Mouse (Mus musculus) limb, embryonic 11.5 days (tissue): Measurements from ENCODE around the gene Rpl37. TPM values are rescaled to one million over a fixed set of nuclear protein-coding genes. Genes with fewer than 3 reads are reported as not detected.

Experiments used
- ATAC-seq: fragments of 200-750 bp; cut with Nextera tagmentation; 2 replicates; pipeline ENCODE4 v1.8.0; 2017; ENCODE audit warnings: low read depth; ENCODE audit not compliant: insufficient number of reproducible peaks, low FRiP score, low TSS enrichment
- DNase-seq: peaks from one replicate; pipeline ENCODE4 v3.0.0-alpha.2; 2015; ENCODE audit warnings: low spot score
- H3K27ac ChIP-seq: fragments of 300-500 bp; sonication (generic); replicated peaks from 2 replicates; pipeline ENCODE4 v1.5.1; 2014; ENCODE audit warnings: low read depth, mild to moderate bottlenecking, low read length
- H3K27me3 ChIP-seq: fragments of 300-500 bp; sonication (generic); 2 replicates; pipeline ENCODE4 v1.6.1; 2014; ENCODE audit warnings: mild to moderate bottlenecking, low read length, mixed read lengths; ENCODE audit not compliant: control insufficient read depth, insufficient read depth
- H3K36me3 ChIP-seq: fragments of 300-500 bp; sonication (generic); 2 replicates; pipeline ENCODE4 v1.6.1; 2014; ENCODE audit warnings: mild to moderate bottlenecking, low read length, moderate library complexity, mixed read lengths; ENCODE audit not compliant: control insufficient read depth, insufficient read depth
- H3K4me1 ChIP-seq: fragments of 300-500 bp; sonication (generic); 2 replicates; pipeline ENCODE4 v1.6.1; 2014; ENCODE audit warnings: low read length, mixed read lengths; ENCODE audit not compliant: control insufficient read depth, insufficient read depth
- H3K4me2 ChIP-seq: fragments of 300-500 bp; sonication (generic); 2 replicates; pipeline ENCODE4 v1.6.1; 2014; ENCODE audit warnings: low read depth, mild to moderate bottlenecking, moderate library complexity; ENCODE audit not compliant: severe bottlenecking
- H3K4me3 ChIP-seq: fragments of 300-500 bp; sonication (generic); 2 replicates; pipeline ENCODE4 v1.5.1; 2014; ENCODE audit warnings: low read depth, low read length
- H3K9ac ChIP-seq: fragments of 300-500 bp; sonication (generic); 2 replicates; pipeline ENCODE4 v1.6.1; 2014; ENCODE audit warnings: mild to moderate bottlenecking, low read length
- H3K9me3 ChIP-seq: fragments of 300-500 bp; sonication (generic); 2 replicates; pipeline ENCODE4 v1.6.1; 2016; ENCODE audit warnings: low read length; ENCODE audit not compliant: control insufficient read depth
- WGBS: fragments of 180-500 bp; shearing (Covaris S2); extraction: QIAGEN DNeasy Blood & Tissue Kit; methylation state at CpG from one replicate; pipeline ENCODE4 v1.1.7; 2014; 5-methylcytosine and 5-hydroxymethylcytosine counted together
- polyA plus RNA-seq: library from polyadenylated mRNA; unstranded; fragments of >200 nt; fragmentation: Nextera tagmentation; extraction: Ambion mirVana; gene quantifications from 2 replicates; pipeline ENCODE4 v1.2.1, GENCODE M21; 2014

The Rpl37 gene
- polyA plus RNA-seq, 1 experiment from 2014 or later = 651 TPM

DNA sequence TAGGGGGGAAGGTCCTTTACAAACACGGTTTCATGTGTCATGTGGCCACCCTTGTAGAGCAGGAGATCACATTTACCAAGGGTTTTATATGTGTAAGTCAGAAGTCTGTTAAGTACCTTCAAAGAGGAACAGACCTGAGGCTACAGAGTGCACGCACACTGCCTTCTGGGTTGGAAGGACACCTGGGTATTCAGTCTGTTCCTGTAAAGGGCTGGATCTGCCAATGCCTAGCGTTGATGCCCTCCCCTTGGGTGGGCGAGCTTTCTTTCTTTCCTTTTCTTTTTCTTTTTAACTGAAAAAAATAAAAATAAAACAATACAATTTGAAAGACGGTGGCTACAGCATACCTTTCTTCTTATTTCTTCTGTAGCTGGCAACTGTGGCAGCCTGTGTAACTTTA, 38.6 kb downstream of the Rpl37 start:
- DNase-seq (no peak), ATAC-seq (no peak)
- no peak overlapping the region for H3K27ac ChIP-seq

DNA sequence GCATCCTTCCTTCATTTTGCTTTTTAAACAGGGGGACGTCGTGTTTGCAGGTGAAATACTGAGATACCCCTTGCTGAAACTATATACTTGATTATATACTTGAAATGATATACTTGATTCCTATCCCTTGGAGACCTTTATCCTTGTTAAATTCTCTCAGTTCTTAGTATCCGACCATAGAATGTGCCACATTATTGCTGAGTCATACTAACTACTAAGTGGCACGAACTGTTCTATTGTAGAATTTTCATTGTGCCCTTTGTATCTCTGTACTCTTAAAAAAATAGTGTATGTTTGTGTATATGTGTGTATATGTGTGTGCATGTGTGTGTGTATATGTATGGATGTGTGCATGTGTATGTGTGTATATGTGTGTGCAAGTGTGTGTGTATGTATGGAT, 39.9 kb downstream of the Rpl37 start:
- Histone ChIP-seq H3K4me1 (peaks cover 7% of the 10 kb centered on the region; the same call in 1 of the 2 replicates), H3K9ac (no peak overlapping the region), H3K4me3 (no peak overlapping the region), H3K27me3 (no peaks in the 10 kb centered on the region), H3K36me3 (no peaks in the 10 kb centered on the region), H3K27ac (no peak overlapping the region), H3K4me2 (no peak overlapping the region), H3K9me3 (no peaks in the 10 kb centered on the region)
- 94% methylated on average over 4 of the region's 4 CpGs for WGBS
- ATAC-seq (no peak), DNase-seq (no peak)

More for the DNA sequence above, 38.6 kb downstream of the Rpl37 start:
- H3K27me3 ChIP-seq = no peaks in the 10 kb centered on the region
- no peaks in the 10 kb centered on the region for H3K9me3 ChIP-seq
- no peak overlapping the region for H3K9ac ChIP-seq
- WGBS = 82% methylated on average over 5 of the region's 5 CpGs
- H3K4me2 ChIP-seq = no peak overlapping the region
- peaks cover 7% of the 10 kb centered on the region; the same call in 1 of the 2 replicates for H3K4me1 ChIP-seq
- no peaks in the 10 kb centered on the region for H3K36me3 ChIP-seq
- H3K4me3 ChIP-seq = no peak overlapping the region

DNA sequence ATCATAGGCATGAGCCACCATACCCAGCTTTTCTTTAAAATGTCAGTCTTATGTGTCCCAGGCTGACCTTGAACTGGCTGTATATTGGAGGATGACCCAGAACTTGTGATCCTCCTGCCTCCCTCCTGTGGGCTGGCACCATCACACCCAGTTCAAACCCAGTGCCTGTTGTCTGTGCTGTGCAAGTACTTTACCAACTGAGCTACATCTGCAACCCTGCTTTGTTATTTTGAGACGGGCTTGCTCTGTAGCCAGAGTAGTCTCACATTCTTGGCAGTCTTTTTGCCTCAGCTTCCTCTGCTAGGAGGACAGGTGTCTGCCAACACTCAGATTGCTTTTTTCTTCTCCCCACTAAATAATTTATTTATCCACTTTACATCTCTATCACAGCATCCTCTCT, 40.9 kb downstream of the Rpl37 start:
- H3K4me1 ChIP-seq = peaks cover 7% of the 10 kb centered on the region; the same call in 1 of the 2 replicates
- H3K27ac ChIP-seq = no peak overlapping the region
- no peak overlapping the region for H3K4me3 ChIP-seq
- H3K36me3 ChIP-seq = no peaks in the 10 kb centered on the region
- ATAC-seq = no peak
- H3K9ac ChIP-seq = no peak overlapping the region
- WGBS = 84% methylated on average over 1 of the region's 1 CpGs
- no peaks in the 10 kb centered on the region for H3K27me3 ChIP-seq
- no peak for DNase-seq
- no peak overlapping the region for H3K4me2 ChIP-seq
- no peaks in the 10 kb centered on the region for H3K9me3 ChIP-seq

DNA sequence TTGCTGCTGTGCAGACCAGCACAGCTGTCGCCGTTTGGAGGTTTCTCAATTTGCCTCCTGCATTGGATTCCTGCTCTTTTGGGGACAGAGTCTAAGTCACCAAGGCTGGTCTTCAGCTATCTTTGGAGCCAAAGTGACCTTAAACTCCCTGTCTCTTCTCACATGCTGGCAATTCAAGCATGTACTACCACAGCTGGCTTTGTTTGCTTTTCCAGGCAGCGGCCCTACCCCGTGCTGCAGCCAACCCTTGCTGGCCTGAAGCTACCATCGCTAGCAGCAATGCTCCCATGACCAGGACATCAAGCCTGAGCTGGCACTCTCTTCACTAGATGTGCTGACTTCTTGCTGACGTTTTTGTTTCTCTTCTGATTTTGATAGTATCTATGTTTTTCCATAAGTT, 42.4 kb downstream of the Rpl37 start:
- DNase-seq (no peak), ATAC-seq (no peak)
- Histone ChIP-seq H3K9ac (no peak overlapping the region), H3K36me3 (peaks cover 2% of the 10 kb centered on the region; the same call in 1 of the 2 replicates), H3K4me1 (peaks cover 7% of the 10 kb centered on the region; the same call in 1 of the 2 replicates), H3K4me2 (no peak overlapping the region), H3K9me3 (no peaks in the 10 kb centered on the region), H3K27me3 (no peaks in the 10 kb centered on the region), H3K27ac (no peak overlapping the region), H3K4me3 (no peak overlapping the region)
- 88% methylated on average over 6 of the region's 6 CpGs for WGBS

DNA sequence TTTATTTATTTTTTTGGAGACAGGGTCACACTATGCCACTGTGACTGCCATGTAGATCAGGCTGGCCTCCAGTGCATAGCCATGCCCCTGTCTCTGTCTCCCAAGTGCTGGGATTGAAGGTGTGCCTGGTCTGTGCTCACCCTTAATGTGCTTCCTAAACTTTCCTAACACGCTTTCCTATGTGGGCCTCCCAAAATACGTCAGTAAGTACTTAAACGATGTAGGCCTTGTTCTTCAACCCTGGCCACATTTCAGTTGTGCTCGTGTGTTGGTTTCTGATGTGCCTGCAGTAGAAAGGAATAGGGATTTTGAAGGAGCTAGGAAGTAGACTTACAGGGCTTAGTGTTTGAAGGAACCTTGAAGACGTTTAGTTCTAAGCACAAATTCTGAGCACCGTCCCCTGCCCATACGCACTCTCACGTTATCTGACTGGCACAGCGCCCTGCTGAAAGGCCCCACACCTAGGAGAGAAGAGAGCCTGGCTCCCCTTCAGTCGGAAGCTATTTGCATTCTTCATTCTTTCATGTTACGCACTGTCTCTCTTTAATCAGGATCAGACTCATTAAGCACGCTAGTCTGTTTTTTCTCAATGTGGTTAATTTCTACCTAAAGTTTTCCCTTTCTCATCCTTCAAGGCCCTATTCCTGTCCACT, 48.8 kb downstream of the Rpl37 start:
- DNase-seq (no peak), ATAC-seq (no peak)
- Histone ChIP-seq H3K4me2 (no peak overlapping the region), H3K4me3 (no peak overlapping the region), H3K36me3 (peaks cover 5% of the 10 kb centered on the region; the same call in 1 of the 2 replicates), H3K27ac (no peak overlapping the region), H3K27me3 (no peaks in the 10 kb centered on the region), H3K9me3 (no peaks in the 10 kb centered on the region), H3K9ac (no peak overlapping the region), H3K4me1 (no peaks in the 10 kb centered on the region)
- 90% methylated on average over 12 of the region's 12 CpGs for WGBS

Other genes starting within 250 kb of the Rpl37 start
- gene Mroh2b, start 217.9 kb upstream of the Rpl37 start, polyA plus RNA-seq = not detected in 2 replicates
- gene C7, start 52.9 kb upstream of the Rpl37 start, polyA plus RNA-seq = 0.09 TPM in 1 of 2 replicates, not detected in the other
- 1.0 and 1.4 TPM in 2 replicates for gene Card6, start 8.1 kb upstream of the Rpl37 start, polyA plus RNA-seq
- 20.4 and 21.2 TPM in 2 replicates for gene Prkaa1, start 27.2 kb downstream of the Rpl37 start, polyA plus RNA-seq
- gene Ttc33, start 68.9 kb downstream of the Rpl37 start, polyA plus RNA-seq = 46.2 and 47.2 TPM in 2 replicates
- gene Ptger4, start 127.5 kb downstream of the Rpl37 start, polyA plus RNA-seq = 1.4 TPM in 2 replicates